Mouse (Mus musculus) kidney, embryonic 15.5 days (tissue): ENCODE data around the gene Mvk. TPM values are rescaled to one million over a fixed set of nuclear protein-coding genes. Genes with fewer than 3 reads are reported as not detected.

Source experiments
- ATAC-seq: fragments of 200-750 bp; cut with Nextera tagmentation; replicated peaks from 2 replicates; pipeline ENCODE4 v1.8.0; 2017; ENCODE audit warnings: moderate TSS enrichment; ENCODE audit not compliant: low FRiP score
- H3K27ac ChIP-seq: fragments of 300-500 bp; sonication (generic); 2 replicates; pipeline ENCODE4 v1.5.1; 2015; ENCODE audit warnings: mild to moderate bottlenecking, inconsistent platforms
- H3K27me3 ChIP-seq: fragments of 300-500 bp; sonication (generic); 2 replicates; pipeline ENCODE4 v1.6.1; 2015; ENCODE audit warnings: inconsistent platforms
- H3K36me3 ChIP-seq: fragments of 300-500 bp; sonication (generic); 2 replicates; pipeline ENCODE4 v1.6.1; 2015; ENCODE audit warnings: inconsistent platforms
- H3K4me1 ChIP-seq: fragments of 300-500 bp; sonication (generic); 2 replicates; pipeline ENCODE4 v1.6.1; 2015; ENCODE audit warnings: inconsistent platforms
- H3K4me2 ChIP-seq: fragments of 300-500 bp; sonication (generic); 2 replicates; pipeline ENCODE4 v1.6.1; 2015; ENCODE audit warnings: moderate library complexity, mild to moderate bottlenecking, inconsistent platforms
- H3K4me3 ChIP-seq: fragments of 300-500 bp; sonication (generic); replicated peaks from 2 replicates; pipeline ENCODE4 v1.5.1; 2015; ENCODE audit warnings: mild to moderate bottlenecking, inconsistent platforms
- H3K9ac ChIP-seq: fragments of 300-500 bp; sonication (generic); 2 replicates; pipeline ENCODE4 v1.6.1; 2015; ENCODE audit warnings: mild to moderate bottlenecking, inconsistent platforms
- H3K9me3 ChIP-seq: fragments of 300-500 bp; sonication (generic); replicated peaks from 2 replicates; pipeline ENCODE4 v1.6.1; 2016; ENCODE audit warnings: inconsistent platforms
- WGBS: fragments of 180-500 bp; shearing (Covaris S2); methylation state at CpG from one replicate; pipeline ENCODE4 v1.1.7; 2015; ENCODE audit warnings: mixed read lengths; 5-methylcytosine and 5-hydroxymethylcytosine counted together
- polyA plus RNA-seq: library from polyadenylated mRNA; unstranded; fragments of >200 nt; fragmentation: Nextera tagmentation; extraction: Ambion mirVana; gene quantifications from 2 replicates; pipeline ENCODE4 v1.2.1, GENCODE M21; 2015

The Mvk gene
- 40.2 and 42.8 TPM in 2 replicates for polyA plus RNA-seq

DNA sequence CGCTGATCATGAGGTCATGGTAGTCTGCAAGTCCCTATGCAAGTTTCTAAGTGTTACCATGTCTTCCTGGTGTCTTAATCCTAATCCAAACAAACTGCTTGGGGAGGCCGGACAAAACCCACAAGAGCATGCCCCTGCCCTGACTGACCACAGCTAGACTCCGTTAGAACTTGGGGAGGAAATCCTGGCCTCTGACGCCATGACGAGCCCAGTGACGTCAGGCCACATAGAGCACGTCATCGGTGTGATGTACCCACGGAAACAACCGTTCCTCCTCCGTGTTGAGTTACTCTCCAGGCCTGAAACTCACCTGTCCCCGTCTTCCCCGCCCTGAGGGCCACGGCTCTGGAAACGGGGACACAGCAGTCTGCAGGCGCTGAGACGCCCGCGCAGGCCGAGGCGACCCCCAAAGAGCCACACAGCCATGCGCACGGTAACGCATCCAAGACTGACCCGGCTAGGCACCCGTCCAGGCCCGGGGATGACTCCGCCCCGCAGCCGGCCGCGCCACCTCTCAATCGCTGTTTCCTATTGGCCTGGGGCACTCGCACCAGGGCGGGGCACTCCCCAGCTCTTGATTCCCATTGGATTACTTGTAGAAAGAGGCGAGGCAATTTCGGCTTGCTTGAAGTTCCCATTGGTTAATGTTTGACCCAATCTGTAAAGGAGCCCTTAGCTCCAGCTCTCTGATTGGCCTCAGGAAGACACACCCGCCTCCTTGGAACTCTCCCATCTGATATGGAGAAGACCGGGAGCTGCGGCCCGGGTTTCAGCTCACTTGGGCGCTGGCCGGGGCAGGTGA is at the start of gene Mvk, which contains the start of gene Mmab:
Mvk (plus strand) TSS at position 704 of the 802 bp plus-strand sequence.
Mmab (minus strand) TSS at position 495 of the 802 bp plus-strand sequence.
- peak within 1 kb of the TSS; percentile 75 for H3K9ac ChIP-seq
- no peaks in the 10 kb centered on the region for H3K27me3 ChIP-seq
- H3K27ac ChIP-seq = peak within 1 kb of the TSS; percentile 82
- peaks cover 16% of the 10 kb centered on the region for H3K4me1 ChIP-seq
- ATAC-seq = peak; percentile 98
- peak within 1 kb of the TSS; percentile 79 for H3K4me3 ChIP-seq
- H3K4me2 ChIP-seq = peak within 1 kb of the TSS; percentile 86
- peaks cover 27% of the 10 kb centered on the region for H3K36me3 ChIP-seq
- WGBS = 2% methylated on average over 43 of the region's 43 CpGs
- no peaks in the 10 kb centered on the region for H3K9me3 ChIP-seq

GRCm38 (mm10) chr5:114406592-114406991 is 37.5 kb upstream of the Mvk start:
- H3K27ac ChIP-seq = no peak overlapping the region
- no peaks in the 10 kb centered on the region for H3K27me3 ChIP-seq
- no peak overlapping the region for H3K4me3 ChIP-seq
- H3K9ac ChIP-seq = no peak overlapping the region
- peaks cover 100% of the 10 kb centered on the region for H3K36me3 ChIP-seq
- 92% methylated on average over 14 of the region's 14 CpGs for WGBS
- ATAC-seq = no peak
- no peaks in the 10 kb centered on the region for H3K4me1 ChIP-seq
- H3K9me3 ChIP-seq = no peaks in the 10 kb centered on the region
- no peak overlapping the region for H3K4me2 ChIP-seq

DNA sequence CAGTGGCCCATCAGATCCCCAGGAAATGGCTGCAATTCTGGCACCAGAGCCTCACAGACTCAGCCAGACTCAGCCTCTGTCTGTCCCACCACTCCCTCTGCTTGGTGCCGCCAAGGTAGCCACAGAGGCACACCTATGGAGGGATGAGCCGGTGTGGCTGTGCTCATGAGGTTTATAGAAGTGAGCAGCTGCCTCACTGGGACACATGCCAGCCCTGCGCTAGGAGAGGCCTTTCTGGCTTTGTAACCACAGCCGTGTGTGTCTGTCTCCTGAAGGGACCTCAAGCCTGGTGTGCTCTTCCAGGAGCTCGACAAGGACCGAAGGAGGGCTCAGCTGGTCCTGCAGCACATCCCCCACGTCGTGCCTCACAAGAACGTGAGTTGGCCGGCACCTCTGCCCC is 36.8 kb upstream of the Mvk start:
- Histone ChIP-seq H3K9ac (no peak overlapping the region), H3K4me2 (no peak overlapping the region), H3K36me3 (peaks cover 100% of the 10 kb centered on the region), H3K9me3 (no peaks in the 10 kb centered on the region), H3K4me1 (peaks cover under 1% of the 10 kb centered on the region; the same call in 1 of the 2 replicates), H3K27me3 (no peaks in the 10 kb centered on the region), H3K4me3 (no peak overlapping the region), H3K27ac (no peak overlapping the region)
- 84% methylated on average over 10 of the region's 10 CpGs for WGBS
- ATAC-seq = no peak

- ATAC-seq = no peak
- Histone ChIP-seq H3K9ac (no peak overlapping the region), H3K27me3 (no peaks in the 10 kb centered on the region), H3K9me3 (no peaks in the 10 kb centered on the region), H3K36me3 (peaks cover 100% of the 10 kb centered on the region), H3K4me3 (no peak overlapping the region), H3K4me2 (no peak overlapping the region), H3K27ac (no peak overlapping the region), H3K4me1 (peaks cover 5% of the 10 kb centered on the region)
- 88% methylated on average over 9 of the region's 9 CpGs for WGBS
Measured at GRCm38 (mm10) chr5:114407810-114408209, 36.3 kb upstream of the Mvk start.

- no peak for ATAC-seq
Measured at GRCm38 (mm10) chr5:114408846-114409245, 35.2 kb upstream of the Mvk start.

DNA sequence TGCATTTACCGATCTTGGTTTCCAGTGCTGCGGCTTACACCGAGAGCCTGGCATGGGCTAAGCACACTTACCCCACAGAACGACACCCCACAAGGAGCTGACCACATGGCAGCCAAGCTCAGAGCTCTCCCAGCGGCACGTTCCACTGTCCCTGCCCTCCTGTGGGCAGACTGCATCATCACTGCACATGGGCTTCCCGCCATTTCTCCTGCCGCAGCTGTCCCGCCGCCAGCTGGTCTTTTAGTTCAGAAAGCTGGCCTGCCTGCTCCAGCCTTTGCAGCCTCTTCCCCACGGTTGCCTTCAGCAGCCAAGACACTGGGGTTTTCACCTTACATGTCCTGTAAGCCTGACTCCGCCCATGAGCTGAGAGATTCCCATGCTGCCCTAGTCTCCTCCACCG is 33.6 kb upstream of the Mvk start:
- Histone ChIP-seq H3K27ac (no peak overlapping the region), H3K4me2 (no peak overlapping the region), H3K9ac (no peak overlapping the region), H3K36me3 (peaks cover 100% of the 10 kb centered on the region), H3K9me3 (no peaks in the 10 kb centered on the region), H3K4me3 (no peak overlapping the region), H3K4me1 (peaks cover 11% of the 10 kb centered on the region), H3K27me3 (no peaks in the 10 kb centered on the region)
- ATAC-seq = no peak
- 89% methylated on average over 13 of the region's 13 CpGs for WGBS

More at GRCm38 (mm10) chr5:114408846-114409245, 35.2 kb upstream of the Mvk start:
- H3K9ac ChIP-seq = no peak overlapping the region
- no peak overlapping the region for H3K4me3 ChIP-seq
- H3K27me3 ChIP-seq = no peaks in the 10 kb centered on the region
- WGBS = 91% methylated on average over 11 of the region's 11 CpGs
- no peak overlapping the region for H3K27ac ChIP-seq
- H3K4me2 ChIP-seq = no peak overlapping the region
- H3K9me3 ChIP-seq = no peaks in the 10 kb centered on the region
- peaks cover 100% of the 10 kb centered on the region for H3K36me3 ChIP-seq
- peaks cover 11% of the 10 kb centered on the region for H3K4me1 ChIP-seq

GRCm38 (mm10) chr5:114412361-114412998 is 31.6 kb upstream of the Mvk start:
- Histone ChIP-seq H3K4me3 (no peak overlapping the region), H3K9me3 (no peaks in the 10 kb centered on the region), H3K4me1 (peaks cover 11% of the 10 kb centered on the region), H3K9ac (no peak overlapping the region), H3K27ac (peak overlapping the region; percentile 45; the same call in 1 of the 2 replicates), H3K27me3 (no peaks in the 10 kb centered on the region), H3K36me3 (peaks cover 100% of the 10 kb centered on the region), H3K4me2 (no peak overlapping the region)
- WGBS = 50% methylated on average over 23 of the region's 23 CpGs
- no peak for ATAC-seq

DNA sequence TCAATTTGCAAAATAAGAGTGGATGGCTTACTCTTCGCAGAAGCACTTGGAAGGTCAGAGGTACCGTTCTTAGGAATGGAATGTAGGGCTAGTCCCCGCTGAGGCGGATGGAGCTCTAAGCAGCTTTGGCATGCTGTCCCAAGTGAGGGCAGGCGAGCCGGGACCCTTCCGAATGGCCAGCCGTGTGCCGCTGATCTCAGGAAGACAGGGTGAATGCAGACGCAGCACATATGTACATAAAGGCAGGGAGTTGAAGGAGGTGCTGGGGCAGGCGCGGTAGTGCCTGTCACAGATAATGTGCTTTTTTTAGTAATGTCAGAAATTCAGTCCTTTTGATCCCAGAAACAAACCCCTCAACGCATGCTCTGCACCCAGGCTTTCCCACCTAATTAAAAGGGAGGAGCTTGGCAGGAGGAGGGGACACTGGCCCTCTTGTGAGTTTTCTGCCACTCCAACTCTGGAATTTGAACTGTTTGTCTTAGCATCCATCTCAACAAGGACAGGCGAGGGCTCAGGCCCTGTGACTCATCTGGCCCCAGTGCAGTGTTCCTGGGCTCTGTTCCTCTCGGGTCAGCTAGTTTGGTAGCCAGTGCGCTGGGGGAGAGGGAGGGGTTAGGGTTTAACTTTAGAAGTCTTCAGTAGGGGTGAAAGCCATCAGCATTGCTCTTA is 30.9 kb upstream of the Mvk start:
- WGBS = 56% methylated on average over 16 of the region's 16 CpGs

DNA sequence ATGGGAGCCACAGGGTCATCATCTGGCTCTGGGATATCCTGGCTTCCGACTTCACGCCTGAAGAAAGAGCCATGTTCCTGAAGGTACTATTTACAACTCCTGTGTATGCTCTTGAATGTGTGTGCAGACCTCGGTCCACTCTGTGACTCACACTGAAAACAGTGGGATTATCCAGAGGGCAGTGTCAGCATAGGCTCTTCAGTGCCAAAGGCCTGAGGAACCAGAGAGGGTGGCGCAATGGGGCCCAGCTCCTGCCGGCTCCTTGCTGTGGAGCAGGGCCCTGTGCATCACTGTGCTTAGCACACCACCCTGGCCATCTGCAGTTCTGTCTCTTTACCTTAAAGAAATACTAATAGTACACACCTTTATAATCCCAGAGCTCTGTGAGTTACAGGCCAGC is 28.5 kb upstream of the Mvk start:
- Histone ChIP-seq H3K4me1 (peaks cover 11% of the 10 kb centered on the region), H3K9me3 (no peaks in the 10 kb centered on the region)
- ATAC-seq = no peak

More for the DNA sequence above, 30.9 kb upstream of the Mvk start:
- Histone ChIP-seq H3K27me3 (no peaks in the 10 kb centered on the region), H3K4me3 (no peak overlapping the region), H3K4me2 (no peak overlapping the region), H3K9me3 (no peaks in the 10 kb centered on the region), H3K9ac (no peak overlapping the region), H3K4me1 (peaks cover 11% of the 10 kb centered on the region), H3K27ac (peak overlapping the region; percentile 45; the same call in 1 of the 2 replicates), H3K36me3 (peaks cover 100% of the 10 kb centered on the region)
- ATAC-seq = no peak

GRCm38 (mm10) chr5:114416855-114417254 is 27.2 kb upstream of the Mvk start:
- 78% methylated on average over 8 of the region's 8 CpGs for WGBS
- no peak overlapping the region for H3K4me3 ChIP-seq
- no peak overlapping the region for H3K9ac ChIP-seq
- H3K27me3 ChIP-seq = no peaks in the 10 kb centered on the region
- H3K27ac ChIP-seq = no peak overlapping the region
- H3K36me3 ChIP-seq = peaks cover 97% of the 10 kb centered on the region
- H3K9me3 ChIP-seq = no peaks in the 10 kb centered on the region
- peaks cover 16% of the 10 kb centered on the region for H3K4me1 ChIP-seq
- H3K4me2 ChIP-seq = no peak overlapping the region
- no peak for ATAC-seq

More for the DNA sequence above, 28.5 kb upstream of the Mvk start:
- WGBS = 94% methylated on average over 5 of the region's 5 CpGs
- Histone ChIP-seq H3K36me3 (peaks cover 100% of the 10 kb centered on the region), H3K27ac (no peak overlapping the region), H3K27me3 (no peaks in the 10 kb centered on the region), H3K4me3 (no peak overlapping the region), H3K4me2 (no peak overlapping the region), H3K9ac (no peak overlapping the region)

- Histone ChIP-seq H3K9ac (no peak overlapping the region), H3K4me1 (peaks cover 12% of the 10 kb centered on the region), H3K4me3 (no peak overlapping the region), H3K27ac (no peak overlapping the region), H3K9me3 (no peaks in the 10 kb centered on the region), H3K4me2 (no peak overlapping the region), H3K27me3 (no peaks in the 10 kb centered on the region), H3K36me3 (peaks cover 80% of the 10 kb centered on the region)
- no peak; the same call in 1 of the 2 replicates for ATAC-seq
- WGBS = 80% methylated on average over 8 of the region's 8 CpGs
Measured at GRCm38 (mm10) chr5:114418541-114418940, 25.5 kb upstream of the Mvk start.
